Mouse (Mus musculus) lung, postnatal 14 days (tissue): ENCODE results near the gene 2310057M21Rik.

Experiments
- DNase-seq: peaks from one replicate; pipeline ENCODE4 v3.0.0; 2021

The 2310057M21Rik gene

GRCm38 (mm10) chr7:131318340-131318739, 44.2 kb downstream of the 2310057M21Rik start:
- DNase-seq = no peak

GRCm38 (mm10) chr7:131317587-131317986, 45.0 kb downstream of the 2310057M21Rik start:
- DNase-seq = no peak

- no peak for DNase-seq
These were observed 48.1 kb downstream of the 2310057M21Rik start for GRCm38 (mm10) chr7:131314493-131314892.

- no peak for DNase-seq
These were observed 55.8 kb downstream of the 2310057M21Rik start for GRCm38 (mm10) chr7:131306733-131307132.

- DNase-seq = peak; percentile 2
These were observed 59.2 kb downstream of the 2310057M21Rik start for GRCm38 (mm10) chr7:131303340-131303739.

GRCm38 (mm10) chr7:131297151-131297550, 65.4 kb downstream of the 2310057M21Rik start:
- no peak for DNase-seq
